Mouse (Mus musculus): ENCODE results near the gene Ints1. TPM values are rescaled to one million over a fixed set of nuclear protein-coding genes. Genes with fewer than 3 reads are reported as not detected.
A peak's percentile ranks its signal among the peaks of the same experiment; 100 is the strongest.

Gene Ints1
- total RNA-seq (2015): 25.5 and 41.7 TPM in 2 replicates
- 15.9 and 31.2 TPM in 2 replicates for total RNA-seq (2017)

GRCm38 (mm10) chr5:139775216-139775926, at the start of gene Ints1:
Ints1 (minus strand) TSS chr5:139775674.
- peak; percentile 98 for ATAC-seq (ENCODE audit: poor library complexity, severe bottlenecking)

GRCm38 (mm10) chr5:139824531-139824930, 49.1 kb upstream of the Ints1 start:
- no peak for ATAC-seq (ENCODE audit: poor library complexity, severe bottlenecking)

- no peak for ATAC-seq (ENCODE audit: poor library complexity, severe bottlenecking)
These were observed 46.3 kb upstream of the Ints1 start for GRCm38 (mm10) chr5:139821466-139822459.

GRCm38 (mm10) chr5:139819538-139820181, 44.2 kb upstream of the Ints1 start, which contains the start of gene Tmem184a:
Tmem184a (minus strand) TSS chr5:139819917.
- ATAC-seq (ENCODE audit: poor library complexity, severe bottlenecking): no peak

GRCm38 (mm10) chr5:139818801-139819200, 43.3 kb upstream of the Ints1 start:
- peak; percentile 61 for ATAC-seq (ENCODE audit: poor library complexity, severe bottlenecking)

GRCm38 (mm10) chr5:139818056-139818455, 42.6 kb upstream of the Ints1 start:
- ATAC-seq (ENCODE audit: poor library complexity, severe bottlenecking): no peak

- ATAC-seq (ENCODE audit: poor library complexity, severe bottlenecking): peak; percentile 72
These were observed 41.8 kb upstream of the Ints1 start for GRCm38 (mm10) chr5:139817292-139817691.

GRCm38 (mm10) chr5:139816445-139816844, 41.0 kb upstream of the Ints1 start:
- ATAC-seq (ENCODE audit: poor library complexity, severe bottlenecking): no peak

- no peak for ATAC-seq (ENCODE audit: poor library complexity, severe bottlenecking)
These were observed 40.5 kb upstream of the Ints1 start for GRCm38 (mm10) chr5:139815964-139816363.

- no peak for ATAC-seq (ENCODE audit: poor library complexity, severe bottlenecking)
These were observed 38.5 kb upstream of the Ints1 start for GRCm38 (mm10) chr5:139813963-139814381.

GRCm38 (mm10) chr5:139813126-139813490, 37.6 kb upstream of the Ints1 start:
- ATAC-seq (ENCODE audit: poor library complexity, severe bottlenecking): no peak

GRCm38 (mm10) chr5:139812398-139813125, 37.1 kb upstream of the Ints1 start:
- ATAC-seq (ENCODE audit: poor library complexity, severe bottlenecking): no peak

GRCm38 (mm10) chr5:139811677-139812397, 36.4 kb upstream of the Ints1 start:
- ATAC-seq (ENCODE audit: poor library complexity, severe bottlenecking): no peak

- no peak for ATAC-seq (ENCODE audit: poor library complexity, severe bottlenecking)
These were observed 33.9 kb upstream of the Ints1 start for GRCm38 (mm10) chr5:139809397-139809796.

GRCm38 (mm10) chr5:139805924-139806323, 30.4 kb upstream of the Ints1 start:
- no peak for ATAC-seq (ENCODE audit: poor library complexity, severe bottlenecking)

- ATAC-seq (ENCODE audit: poor library complexity, severe bottlenecking): no peak
These were observed 29.2 kb upstream of the Ints1 start for GRCm38 (mm10) chr5:139804573-139805111.

- peak; percentile 67 for ATAC-seq (ENCODE audit: poor library complexity, severe bottlenecking)
These were observed 28.7 kb upstream of the Ints1 start for GRCm38 (mm10) chr5:139804107-139804551.

GRCm38 (mm10) chr5:139803601-139804102, 28.2 kb upstream of the Ints1 start:
- ATAC-seq (ENCODE audit: poor library complexity, severe bottlenecking): peak; percentile 37

- no peak for ATAC-seq (ENCODE audit: poor library complexity, severe bottlenecking)
These were observed 27.7 kb upstream of the Ints1 start for GRCm38 (mm10) chr5:139803165-139803564.
